Mouse (Mus musculus) kidney, adult 2 months (tissue): ENCODE measurements around the gene Hist1h2bk. TPM values are rescaled to one million over a fixed set of nuclear protein-coding genes. Genes with fewer than 3 reads are reported as not detected.
A peak's percentile ranks its signal among the peaks of the same experiment; 100 is the strongest.

Experiments used
- DNase-seq: peaks from one replicate; pipeline ENCODE4 v3.0.0; 2021
- H3K27ac ChIP-seq: fragments of 200-500 bp; 2 replicates; pipeline ENCODE4 v1.5.1; 2012; ENCODE audit warnings: low read depth, low read length, control low read depth, inconsistent platforms; ENCODE audit not compliant: insufficient read depth
- H3K27me3 ChIP-seq: fragments of 200-500 bp; replicated peaks from 2 replicates; pipeline ENCODE4 v1.6.1; 2012; ENCODE audit warnings: mild to moderate bottlenecking, moderate library complexity, low read length, inconsistent platforms; ENCODE audit not compliant: control insufficient read depth, insufficient read depth
- H3K36me3 ChIP-seq: fragments of 200-500 bp; 2 replicates; pipeline ENCODE4 v1.6.1; 2012; ENCODE audit warnings: mild to moderate bottlenecking, moderate library complexity, low read length, inconsistent platforms; ENCODE audit not compliant: control insufficient read depth, insufficient read depth
- H3K4me1 ChIP-seq: fragments of 200-500 bp; 2 replicates; pipeline ENCODE4 v1.6.1; 2011; ENCODE audit warnings: low read length; ENCODE audit not compliant: control insufficient read depth, insufficient read depth
- H3K4me3 ChIP-seq: fragments of 200-500 bp; 2 replicates; pipeline ENCODE4 v1.5.1; 2011; ENCODE audit warnings: mild to moderate bottlenecking, low read depth, low read length, control low read depth; ENCODE audit not compliant: insufficient read depth
- CTCF ChIP-seq: fragments of 200-500 bp; conservative IDR thresholded peaks from 2 replicates; pipeline ENCODE4 v1.5.1; 2011; ENCODE audit warnings: low read depth, mild to moderate bottlenecking, control low read depth, low read length, moderate library complexity, mixed read lengths; ENCODE audit not compliant: insufficient read depth, insufficient read length
- POLR2A ChIP-seq: fragments of 200-500 bp; IDR thresholded peaks from one replicate; pipeline ENCODE4 v1.6.1; 2011; ENCODE audit warnings: low read depth, low read length, control low read depth
- WGBS: fragments of 180-500 bp; shearing (Covaris S2); methylation state at CpG from one replicate; pipeline ENCODE4 v1.1.7; 2018; 5-methylcytosine and 5-hydroxymethylcytosine counted together
- polyA plus RNA-seq: library from polyadenylated mRNA; depleted of rRNA; stranded (reverse); fragments of >200 nt; gene quantifications from 2 replicates; pipeline ENCODE4 v1.2.3, GENCODE M21; 2012

Gene Hist1h2bk
- polyA plus RNA-seq, 1 experiment: 4.2 TPM

GRCm38 (mm10) chr13:22014411-22014845 lies 21.2 kb upstream of the Hist1h2bk start:
- no peaks in the 10 kb centered on the region for H3K4me1 ChIP-seq
- TF ChIP-seq CTCF: no peak
- TF ChIP-seq POLR2A: no peak
- DNase-seq: no peak
- H3K27me3 ChIP-seq: peaks cover 11% of the 10 kb centered on the region
- no peak overlapping the region for H3K27ac ChIP-seq
- H3K36me3 ChIP-seq: no peaks in the 10 kb centered on the region
- WGBS: 21% methylated on average over 17 of the region's 17 CpGs
- no peak overlapping the region for H3K4me3 ChIP-seq

- peaks cover 13% of the 10 kb centered on the region for H3K27me3 ChIP-seq
- peak; percentile 88 for DNase-seq
- H3K4me3 ChIP-seq: no peak overlapping the region
- H3K27ac ChIP-seq: no peak overlapping the region
- H3K4me1 ChIP-seq: no peaks in the 10 kb centered on the region
- no peaks in the 10 kb centered on the region for H3K36me3 ChIP-seq
- TF ChIP-seq POLR2A (no peak), CTCF (no peak)
- WGBS: 18% methylated on average over 27 of the region's 27 CpGs
Observed at GRCm38 (mm10) chr13:22015479-22016450, 19.9 kb upstream of the Hist1h2bk start.

- peak; percentile 16 for DNase-seq
- TF ChIP-seq CTCF (no peak), POLR2A (no peak)
- no peaks in the 10 kb centered on the region for H3K4me1 ChIP-seq
- H3K4me3 ChIP-seq: peak overlapping the region; percentile 36
- peaks cover 3% of the 10 kb centered on the region; the same call in 1 of the 2 replicates for H3K27me3 ChIP-seq
- H3K27ac ChIP-seq: no peak overlapping the region
- 8% methylated on average over 44 of the region's 44 CpGs for WGBS
- no peaks in the 10 kb centered on the region for H3K36me3 ChIP-seq
Observed at GRCm38 (mm10) chr13:22019934-22020835, 15.5 kb upstream of the Hist1h2bk start.

- Histone ChIP-seq H3K4me3 (no peak overlapping the region), H3K27ac (no peak overlapping the region), H3K4me1 (no peaks in the 10 kb centered on the region), H3K27me3 (peaks cover 3% of the 10 kb centered on the region; the same call in 1 of the 2 replicates), H3K36me3 (no peaks in the 10 kb centered on the region)
- WGBS: 7% methylated on average over 8 of the region's 8 CpGs
- DNase-seq: peak; percentile 78
- TF ChIP-seq CTCF: no peak
- TF ChIP-seq POLR2A: no peak
Observed at GRCm38 (mm10) chr13:22020901-22021339, 14.8 kb upstream of the Hist1h2bk start.

GRCm38 (mm10) chr13:22021581-22021980 lies 14.1 kb upstream of the Hist1h2bk start:
- Histone ChIP-seq H3K27ac (no peak overlapping the region), H3K4me3 (peak overlapping the region; percentile 39), H3K27me3 (peaks cover 3% of the 10 kb centered on the region; the same call in 1 of the 2 replicates), H3K4me1 (no peaks in the 10 kb centered on the region), H3K36me3 (no peaks in the 10 kb centered on the region)
- DNase-seq: peak; percentile 33
- WGBS: 4% methylated on average over 11 of the region's 11 CpGs
- TF ChIP-seq CTCF: no peak
- TF ChIP-seq POLR2A: no peak

- no peaks in the 10 kb centered on the region for H3K4me1 ChIP-seq
- H3K36me3 ChIP-seq: no peaks in the 10 kb centered on the region
- no peak for TF ChIP-seq CTCF
- peak overlapping the region; percentile 39; the same call in 1 of the 2 replicates for H3K4me3 ChIP-seq
- no peak overlapping the region for H3K27ac ChIP-seq
- 9% methylated on average over 9 of the region's 9 CpGs for WGBS
- H3K27me3 ChIP-seq: peaks cover 3% of the 10 kb centered on the region; the same call in 1 of the 2 replicates
- DNase-seq: peak; percentile 89
Observed at GRCm38 (mm10) chr13:22022241-22022640, 13.4 kb upstream of the Hist1h2bk start.
